Mouse (Mus musculus) megakaryocyte-erythroid progenitor cell, adult 5-6 weeks (primary cell): ENCODE measurements around the gene 2310030G06Rik. TPM values are rescaled to one million over a fixed set of nuclear protein-coding genes. Genes with fewer than 3 reads are reported as not detected.

Experiments used
- ATAC-seq: replicated peaks from 2 replicates; pipeline ENCODE4 v1.8.0; 2016; ENCODE audit warnings: mild to moderate bottlenecking, inconsistent platforms; ENCODE audit not compliant: severe bottlenecking, poor library complexity, low FRiP score, low TSS enrichment
- total RNA-seq, 2 experiments: library from RNA; stranded (forward) in 1 of 2; stranded (reverse) in 1 of 2; fragments of 200-1000, 215-1000 nt in 1 of 2; fragments of >200 nt in 1 of 2; fragmentation: Nextera tagmentation in 1 of 2; gene quantifications; 2 replicates each; pipeline ENCODE4 v1.2.3; 2014 to 2017

Gene 2310030G06Rik
- total RNA-seq, 2 experiments from 2014 or later = not detected

GRCm38 (mm10) chr9:50714188-50714587 is 32.1 kb downstream of the 2310030G06Rik start:
- ATAC-seq = no peak

- ATAC-seq = no peak
Observed at GRCm38 (mm10) chr9:50711337-50711736, 35.0 kb downstream of the 2310030G06Rik start.

- no peak for ATAC-seq
Observed at GRCm38 (mm10) chr9:50709108-50709507, 37.2 kb downstream of the 2310030G06Rik start.

- ATAC-seq = no peak
Observed at GRCm38 (mm10) chr9:50704907-50705306, 41.4 kb downstream of the 2310030G06Rik start.

GRCm38 (mm10) chr9:50700921-50701691 is 45.2 kb downstream of the 2310030G06Rik start:
- ATAC-seq = no peak

- peak; percentile 64; the same call in 1 of the 2 replicates for ATAC-seq
Observed at GRCm38 (mm10) chr9:50698418-50699409, 47.6 kb downstream of the 2310030G06Rik start.

- peak; percentile 57; the same call in 1 of the 2 replicates for ATAC-seq
Observed at GRCm38 (mm10) chr9:50697706-50698041, 48.7 kb downstream of the 2310030G06Rik start.

GRCm38 (mm10) chr9:50696851-50697705 is 49.3 kb downstream of the 2310030G06Rik start:
- no peak for ATAC-seq

GRCm38 (mm10) chr9:50695153-50695552 is 51.2 kb downstream of the 2310030G06Rik start:
- ATAC-seq = no peak

- peak; percentile 78 for ATAC-seq
Observed at GRCm38 (mm10) chr9:50693631-50694030, 52.7 kb downstream of the 2310030G06Rik start.

GRCm38 (mm10) chr9:50692626-50693580 is 53.4 kb downstream of the 2310030G06Rik start:
- no peak for ATAC-seq

Other genes with a start within 250 kb of the 2310030G06Rik start
- 76.0 and 81.6 TPM in 2 replicates for gene Pts, start 217.8 kb downstream of the 2310030G06Rik start, total RNA-seq (2014; fragmentation: Nextera tagmentation)
- gene Pts, start 217.8 kb downstream of the 2310030G06Rik start, total RNA-seq (2017) = 45.2 and 74.2 TPM in 2 replicates
- 1.8 TPM in 1 of 2 replicates, not detected in the other for gene Il18, start 191.7 kb downstream of the 2310030G06Rik start, total RNA-seq (2014; fragmentation: Nextera tagmentation)
- 1.5 TPM in 1 of 2 replicates, not detected in the other for gene Il18, start 191.7 kb downstream of the 2310030G06Rik start, total RNA-seq (2017)
- gene Bco2, start 191.4 kb downstream of the 2310030G06Rik start, total RNA-seq (2014; fragmentation: Nextera tagmentation) = 0.20 TPM in 1 of 2 replicates, not detected in the other
- 0.50 and 0.89 TPM in 2 replicates for gene Bco2, start 191.4 kb downstream of the 2310030G06Rik start, total RNA-seq (2017)
- not detected in 2 replicates for gene Tex12, start 185.2 kb downstream of the 2310030G06Rik start, total RNA-seq (2014; fragmentation: Nextera tagmentation)
- not detected in 2 replicates for gene Tex12, start 185.2 kb downstream of the 2310030G06Rik start, total RNA-seq (2017)
- 254 and 275 TPM in 2 replicates for gene Sdhd, start 142.7 kb downstream of the 2310030G06Rik start, total RNA-seq (2014; fragmentation: Nextera tagmentation)
- gene Sdhd, start 142.7 kb downstream of the 2310030G06Rik start, total RNA-seq (2017) = 241 and 307 TPM in 2 replicates
- gene Timm8b, start 142.6 kb downstream of the 2310030G06Rik start, total RNA-seq (2014; fragmentation: Nextera tagmentation) = 176 and 190 TPM in 2 replicates
- 253 and 291 TPM in 2 replicates for gene Timm8b, start 142.6 kb downstream of the 2310030G06Rik start, total RNA-seq (2017)
- 3.5 and 3.8 TPM in 2 replicates for gene Pih1d2, start 129.2 kb downstream of the 2310030G06Rik start, total RNA-seq (2014; fragmentation: Nextera tagmentation)
- 10.4 TPM in 1 of 2 replicates, not detected in the other for gene Pih1d2, start 129.2 kb downstream of the 2310030G06Rik start, total RNA-seq (2017)
- gene Nkapd1, start 129.1 kb downstream of the 2310030G06Rik start, total RNA-seq (2014; fragmentation: Nextera tagmentation) = 21.6 and 27.6 TPM in 2 replicates
- gene Nkapd1, start 129.1 kb downstream of the 2310030G06Rik start, total RNA-seq (2017) = 46.2 and 51.8 TPM in 2 replicates
- 41.0 and 51.5 TPM in 2 replicates for gene Dlat, start 86.8 kb downstream of the 2310030G06Rik start, total RNA-seq (2014; fragmentation: Nextera tagmentation)
- 52.4 and 68.9 TPM in 2 replicates for gene Dlat, start 86.8 kb downstream of the 2310030G06Rik start, total RNA-seq (2017)
- not detected in 2 replicates for gene Dixdc1, start 7.0 kb downstream of the 2310030G06Rik start, total RNA-seq (2014; fragmentation: Nextera tagmentation)
- not detected in 2 replicates for gene Dixdc1, start 7.0 kb downstream of the 2310030G06Rik start, total RNA-seq (2017)
- gene Cryab, start 4.8 kb upstream of the 2310030G06Rik start, total RNA-seq (2014; fragmentation: Nextera tagmentation) = not detected in 2 replicates
- not detected in 2 replicates for gene Cryab, start 4.8 kb upstream of the 2310030G06Rik start, total RNA-seq (2017)
- not detected in 2 replicates for gene Hspb2, start 5.8 kb upstream of the 2310030G06Rik start, total RNA-seq (2014; fragmentation: Nextera tagmentation)
- not detected in 2 replicates for gene Hspb2, start 5.8 kb upstream of the 2310030G06Rik start, total RNA-seq (2017)
- 12.7 and 21.0 TPM in 2 replicates for gene Fdxacb1, start 21.7 kb upstream of the 2310030G06Rik start, total RNA-seq (2014; fragmentation: Nextera tagmentation)
- gene Fdxacb1, start 21.7 kb upstream of the 2310030G06Rik start, total RNA-seq (2017) = 10.5 and 10.8 TPM in 2 replicates
- 25.0 and 36.0 TPM in 2 replicates for gene Alg9, start 28.5 kb upstream of the 2310030G06Rik start, total RNA-seq (2014; fragmentation: Nextera tagmentation)
- 19.5 and 24.5 TPM in 2 replicates for gene Alg9, start 28.5 kb upstream of the 2310030G06Rik start, total RNA-seq (2017)
- gene 1110032A03Rik, start 29.0 kb upstream of the 2310030G06Rik start, total RNA-seq (2014; fragmentation: Nextera tagmentation) = 11.8 and 30.5 TPM in 2 replicates
- gene 1110032A03Rik, start 29.0 kb upstream of the 2310030G06Rik start, total RNA-seq (2017) = 19.4 and 26.2 TPM in 2 replicates
- gene Ppp2r1b, start 98.8 kb upstream of the 2310030G06Rik start, total RNA-seq (2014; fragmentation: Nextera tagmentation) = 89.1 and 93.7 TPM in 2 replicates
- 88.2 and 109 TPM in 2 replicates for gene Ppp2r1b, start 98.8 kb upstream of the 2310030G06Rik start, total RNA-seq (2017)